Mouse (Mus musculus) ES-Bruce4 (cell line): ENCODE measurements around the gene Pfkp. TPM values are rescaled to one million over a fixed set of nuclear protein-coding genes. Genes with fewer than 3 reads are reported as not detected.

ENCODE experiments used
- H3K27ac ChIP-seq: 2 replicates; pipeline ENCODE4 v1.5.1; 2012; ENCODE audit warnings: low read length, inconsistent platforms; ENCODE audit not compliant: insufficient read depth
- H3K27me3 ChIP-seq: 2 replicates; pipeline ENCODE4 v1.6.1; 2012; ENCODE audit warnings: mild to moderate bottlenecking, low read length, inconsistent platforms; ENCODE audit not compliant: control insufficient read depth, poor library complexity, insufficient read depth, severe bottlenecking
- H3K36me3 ChIP-seq: 2 replicates; pipeline ENCODE4 v1.6.1; 2012; ENCODE audit warnings: inconsistent platforms, mild to moderate bottlenecking, low read length, moderate library complexity; ENCODE audit not compliant: control insufficient read depth, poor library complexity, insufficient read depth, severe bottlenecking
- H3K4me1 ChIP-seq: one replicate; pipeline ENCODE4 v1.8.1; 2011; ENCODE audit warnings: low read length; ENCODE audit not compliant: control insufficient read depth, insufficient read depth
- H3K4me3 ChIP-seq: 2 replicates; pipeline ENCODE4 v1.5.1; 2011; ENCODE audit warnings: low read depth, mild to moderate bottlenecking, low read length
- H3K9ac ChIP-seq: 2 replicates; pipeline ENCODE4 v1.6.1; 2012; ENCODE audit warnings: low read depth, mild to moderate bottlenecking, inconsistent platforms; ENCODE audit not compliant: poor library complexity, severe bottlenecking
- H3K9me3 ChIP-seq: replicated peaks from 2 replicates; pipeline ENCODE4 v1.6.1; 2012; ENCODE audit warnings: mild to moderate bottlenecking, low read length, inconsistent platforms; ENCODE audit not compliant: control insufficient read depth, poor library complexity, insufficient read depth, severe bottlenecking
- CTCF ChIP-seq: IDR thresholded peaks from one replicate; pipeline ENCODE4 v1.8.1; 2011; ENCODE audit warnings: low read depth, low read length
- EP300 ChIP-seq: IDR thresholded peaks from 2 replicates; pipeline ENCODE4 v1.6.1; 2011; ENCODE audit warnings: low read depth, low read length; ENCODE audit not compliant: insufficient read depth
- POLR2A ChIP-seq: IDR thresholded peaks from one replicate; pipeline ENCODE4 v1.8.1; 2011; ENCODE audit warnings: low read length; ENCODE audit not compliant: insufficient read depth
- polyA plus RNA-seq: library from polyadenylated mRNA; stranded (reverse); fragments of >200 nt; gene quantifications from 2 replicates; pipeline ENCODE4 v1.2.4, GENCODE M21; 2011; ENCODE audit warnings: low read depth; ENCODE audit not compliant: missing spikeins, insufficient read depth, insufficient read length

The Pfkp gene
- polyA plus RNA-seq, 1 experiment: 108 TPM

GRCm38 (mm10) chr13:6565571-6565970 lies 83.0 kb downstream of the Pfkp start:
- no peaks in the 10 kb centered on the region for H3K27me3 ChIP-seq
- no peak overlapping the region for H3K27ac ChIP-seq
- H3K36me3 ChIP-seq: peaks cover 64% of the 10 kb centered on the region
- H3K9ac ChIP-seq: no peak overlapping the region
- no peaks in the 10 kb centered on the region for H3K9me3 ChIP-seq
- no peak overlapping the region for H3K4me3 ChIP-seq
- H3K4me1 ChIP-seq: no peaks in the 10 kb centered on the region
- TF ChIP-seq POLR2A (no peak), EP300 (no peak)

GRCm38 (mm10) chr13:6562409-6562808 lies 86.2 kb downstream of the Pfkp start:
- no peak overlapping the region for H3K9ac ChIP-seq
- H3K9me3 ChIP-seq: no peaks in the 10 kb centered on the region
- no peaks in the 10 kb centered on the region for H3K4me1 ChIP-seq
- no peak overlapping the region for H3K4me3 ChIP-seq
- TF ChIP-seq EP300 (no peak), CTCF (no peak)
- H3K36me3 ChIP-seq: peaks cover 64% of the 10 kb centered on the region
- no peak overlapping the region for H3K27ac ChIP-seq
- H3K27me3 ChIP-seq: no peaks in the 10 kb centered on the region

DNA sequence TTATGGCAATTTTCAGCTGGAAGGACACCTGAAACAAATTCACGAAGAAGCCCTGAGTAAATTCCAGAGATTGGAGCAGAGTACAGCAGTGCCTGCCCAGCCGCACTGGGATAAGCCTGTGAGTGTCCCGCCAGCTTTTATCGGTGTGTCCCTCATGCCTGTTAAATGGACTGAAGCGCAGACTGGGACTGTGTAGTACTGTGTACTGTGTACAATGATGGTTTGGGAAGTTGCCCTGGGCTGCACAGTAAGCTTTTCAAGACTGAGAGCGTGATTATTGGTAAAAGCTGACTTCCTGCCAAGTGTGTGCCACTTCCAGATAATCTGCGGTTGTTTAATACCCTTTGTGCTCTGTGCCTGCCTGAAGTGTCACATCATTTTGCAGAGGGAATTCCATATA lies 90.8 kb downstream of the Pfkp start:
- no peaks in the 10 kb centered on the region for H3K9me3 ChIP-seq
- no peak overlapping the region for H3K9ac ChIP-seq
- H3K27me3 ChIP-seq: no peaks in the 10 kb centered on the region
- H3K27ac ChIP-seq: no peak overlapping the region
- no peak overlapping the region for H3K4me3 ChIP-seq
- H3K36me3 ChIP-seq: peaks cover 72% of the 10 kb centered on the region
- no peaks in the 10 kb centered on the region for H3K4me1 ChIP-seq
- TF ChIP-seq CTCF: no peak
- TF ChIP-seq POLR2A: no peak
- no peak for TF ChIP-seq EP300

GRCm38 (mm10) chr13:6555656-6556055 lies 92.9 kb downstream of the Pfkp start:
- Histone ChIP-seq H3K9me3 (no peaks in the 10 kb centered on the region), H3K36me3 (peaks cover 68% of the 10 kb centered on the region), H3K4me3 (no peak overlapping the region), H3K27ac (no peak overlapping the region), H3K9ac (no peak overlapping the region), H3K4me1 (no peaks in the 10 kb centered on the region), H3K27me3 (no peaks in the 10 kb centered on the region)
- TF ChIP-seq CTCF (no peak), EP300 (no peak), POLR2A (no peak)

- H3K9me3 ChIP-seq: no peaks in the 10 kb centered on the region
- no peak overlapping the region for H3K4me3 ChIP-seq
- H3K4me1 ChIP-seq: no peaks in the 10 kb centered on the region
- H3K27ac ChIP-seq: no peak overlapping the region
- H3K9ac ChIP-seq: no peak overlapping the region
- no peaks in the 10 kb centered on the region for H3K27me3 ChIP-seq
- TF ChIP-seq CTCF: no peak
- TF ChIP-seq EP300: no peak
- no peak for TF ChIP-seq POLR2A
- H3K36me3 ChIP-seq: peaks cover 62% of the 10 kb centered on the region
These were observed 94.9 kb downstream of the Pfkp start for GRCm38 (mm10) chr13:6553708-6554107.

- H3K27ac ChIP-seq: no peak overlapping the region
- H3K9ac ChIP-seq: no peak overlapping the region
- H3K36me3 ChIP-seq: no peaks in the 10 kb centered on the region
- H3K4me3 ChIP-seq: no peak overlapping the region
- no peaks in the 10 kb centered on the region for H3K4me1 ChIP-seq
- no peaks in the 10 kb centered on the region for H3K9me3 ChIP-seq
- no peak for TF ChIP-seq CTCF
- no peaks in the 10 kb centered on the region for H3K27me3 ChIP-seq
These were observed 113.2 kb downstream of the Pfkp start for GRCm38 (mm10) chr13:6535287-6535932.
